Mouse (Mus musculus) midbrain, embryonic 11.5 days (tissue): ENCODE measurements around the gene Galnt12. TPM values are rescaled to one million over a fixed set of nuclear protein-coding genes. Genes with fewer than 3 reads are reported as not detected.

ENCODE experiments used
- ATAC-seq: fragments of 200-750 bp; cut with Nextera tagmentation; 2 replicates; pipeline ENCODE4 v1.8.0; 2017; ENCODE audit warnings: moderate TSS enrichment, moderate library complexity; ENCODE audit not compliant: low FRiP score
- DNase-seq: peaks from one replicate; pipeline ENCODE4 v3.0.0; 2015; ENCODE audit warnings: low spot score; ENCODE audit errors: missing footprints
- H3K27ac ChIP-seq: fragments of 300-500 bp; sonication (generic); 2 replicates; pipeline ENCODE4 v1.5.1; 2014; ENCODE audit warnings: low read depth, low read length
- H3K27me3 ChIP-seq: fragments of 300-500 bp; sonication (generic); 2 replicates; pipeline ENCODE4 v1.6.1; 2014; ENCODE audit warnings: mild to moderate bottlenecking, low read length, moderate library complexity, mixed read lengths; ENCODE audit not compliant: control insufficient read depth, insufficient read depth
- H3K36me3 ChIP-seq: fragments of 300-500 bp; sonication (generic); 2 replicates; pipeline ENCODE4 v1.6.1; 2014; ENCODE audit warnings: mild to moderate bottlenecking, low read length, moderate library complexity, mixed read lengths; ENCODE audit not compliant: control insufficient read depth, insufficient read depth
- H3K4me1 ChIP-seq: fragments of 300-500 bp; sonication (generic); 2 replicates; pipeline ENCODE4 v1.6.1; 2014; ENCODE audit warnings: low read length; ENCODE audit not compliant: control insufficient read depth, insufficient read depth
- H3K4me2 ChIP-seq: fragments of 300-500 bp; sonication (generic); 2 replicates; pipeline ENCODE4 v1.6.1; 2014; ENCODE audit warnings: mild to moderate bottlenecking, moderate library complexity
- H3K4me3 ChIP-seq: fragments of 300-500 bp; sonication (generic); 2 replicates; pipeline ENCODE4 v1.5.1; 2014; ENCODE audit warnings: low read depth, low read length
- H3K9ac ChIP-seq: fragments of 300-500 bp; sonication (generic); 2 replicates; pipeline ENCODE4 v1.6.1; 2014; ENCODE audit warnings: low read length
- H3K9me3 ChIP-seq: fragments of 300-500 bp; sonication (generic); 2 replicates; pipeline ENCODE4 v1.6.1; 2016; ENCODE audit warnings: low read length; ENCODE audit not compliant: control insufficient read depth
- WGBS: fragments of 180-500 bp; shearing (Covaris S2); extraction: QIAGEN DNeasy Blood & Tissue Kit; methylation state at CpG from one replicate; pipeline ENCODE4 v1.1.7; 2014; 5-methylcytosine and 5-hydroxymethylcytosine counted together
- polyA plus RNA-seq: library from polyadenylated mRNA; unstranded; fragments of >200 nt; fragmentation: Nextera tagmentation; extraction: Ambion mirVana; gene quantifications from 2 replicates; pipeline ENCODE4 v1.2.1, GENCODE M21; 2014

Galnt12 gene
- polyA plus RNA-seq, 1 experiment from 2014 or later, result 6.1 TPM

DNA sequence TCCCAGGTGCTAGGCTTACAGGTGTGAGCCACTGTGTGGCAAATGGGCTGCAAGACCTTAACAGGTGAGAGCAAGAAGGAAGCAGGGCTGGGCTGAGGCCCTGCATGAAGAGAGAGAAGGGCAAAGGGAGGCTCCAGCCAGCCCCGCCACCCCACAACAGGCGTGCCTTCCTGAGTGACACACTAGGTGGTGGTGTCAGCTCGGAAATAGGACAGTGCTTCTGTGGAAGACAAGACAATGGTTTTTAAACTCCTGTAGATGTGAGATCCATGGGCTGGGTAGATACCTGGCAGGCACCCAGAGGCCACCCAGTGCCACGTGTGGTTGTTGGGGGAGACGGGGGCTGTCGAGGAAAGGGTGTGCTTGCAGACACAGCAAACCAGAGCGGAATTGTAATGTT lies 36.8 kb downstream of the Galnt12 start:
- ATAC-seq (no peak), DNase-seq (no peak)
- Histone ChIP-seq H3K4me3 (no peak overlapping the region), H3K4me1 (no peaks in the 10 kb centered on the region), H3K4me2 (no peak overlapping the region), H3K36me3 (no peaks in the 10 kb centered on the region), H3K9me3 (no peaks in the 10 kb centered on the region; the same call in 1 of the 2 replicates), H3K27me3 (no peaks in the 10 kb centered on the region), H3K9ac (no peak overlapping the region), H3K27ac (no peak overlapping the region)
- 82% methylated on average over 7 of the region's 7 CpGs for WGBS

GRCm38 (mm10) chr4:47129572-47129971 lies 37.9 kb downstream of the Galnt12 start:
- WGBS, result 58% methylated on average over 4 of the region's 4 CpGs
- DNase-seq (no peak), ATAC-seq (no peak)
- H3K9me3 ChIP-seq, result no peaks in the 10 kb centered on the region; the same call in 1 of the 2 replicates
- no peak overlapping the region for H3K4me3 ChIP-seq
- H3K27ac ChIP-seq, result no peak overlapping the region
- H3K9ac ChIP-seq, result no peak overlapping the region
- H3K4me1 ChIP-seq, result no peaks in the 10 kb centered on the region
- no peaks in the 10 kb centered on the region for H3K36me3 ChIP-seq
- H3K4me2 ChIP-seq, result no peak overlapping the region
- no peaks in the 10 kb centered on the region for H3K27me3 ChIP-seq

DNA sequence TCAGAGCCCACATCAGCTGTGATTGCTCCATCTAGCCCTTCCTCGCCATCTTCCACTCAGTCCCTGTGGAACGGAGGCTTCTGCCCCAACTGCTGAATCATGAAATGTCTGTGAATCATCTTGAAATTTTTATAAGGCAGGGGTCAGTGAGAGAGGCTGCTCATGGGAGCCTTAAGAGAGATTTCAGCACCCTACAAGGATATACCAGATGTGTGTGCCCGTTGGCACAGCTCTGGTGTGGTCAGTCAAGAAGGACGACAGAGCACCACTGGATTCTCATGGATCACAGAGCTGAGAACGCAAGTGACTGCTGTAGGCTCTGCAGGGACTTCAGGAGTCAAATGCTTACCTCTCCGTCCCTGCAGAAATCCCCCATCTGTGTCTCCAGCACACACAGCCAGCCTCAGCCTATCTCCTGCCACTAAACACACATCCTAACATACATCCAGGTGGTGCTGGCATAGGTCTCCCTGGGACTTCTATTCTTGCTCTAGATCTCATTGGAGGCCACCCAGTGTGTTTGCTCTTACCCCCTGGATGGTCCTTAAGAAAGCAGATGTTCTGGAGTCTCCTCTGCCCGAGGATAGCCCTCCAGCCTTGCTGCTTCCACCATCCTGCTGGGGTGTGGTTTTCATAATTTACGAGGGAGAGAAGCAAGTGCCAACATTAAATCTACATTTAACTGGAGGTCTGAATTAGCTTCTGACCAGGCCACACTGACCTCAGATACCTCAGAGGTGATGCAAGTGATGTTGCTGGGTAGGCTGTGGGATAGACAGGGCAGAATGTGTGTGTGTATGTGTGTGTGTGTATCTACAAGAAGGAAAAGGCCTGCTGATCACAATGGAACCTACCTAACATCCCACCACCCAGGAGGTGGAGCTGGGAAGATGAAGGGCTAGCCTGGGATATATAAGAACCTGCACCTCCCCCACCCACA lies 38.7 kb downstream of the Galnt12 start:
- Histone ChIP-seq H3K4me2 (no peak overlapping the region), H3K9ac (no peak overlapping the region), H3K4me1 (no peaks in the 10 kb centered on the region), H3K9me3 (no peaks in the 10 kb centered on the region; the same call in 1 of the 2 replicates), H3K27me3 (no peaks in the 10 kb centered on the region), H3K4me3 (no peak overlapping the region), H3K36me3 (no peaks in the 10 kb centered on the region), H3K27ac (no peak overlapping the region)
- ATAC-seq (no peak), DNase-seq (peak; percentile 54)
- WGBS, result 81% methylated on average over 8 of the region's 8 CpGs

GRCm38 (mm10) chr4:47131931-47132330 lies 40.2 kb downstream of the Galnt12 start:
- Histone ChIP-seq H3K27ac (no peak overlapping the region), H3K9ac (no peak overlapping the region), H3K4me3 (no peak overlapping the region), H3K9me3 (no peaks in the 10 kb centered on the region; the same call in 1 of the 2 replicates), H3K4me2 (no peak overlapping the region), H3K4me1 (no peaks in the 10 kb centered on the region), H3K36me3 (no peaks in the 10 kb centered on the region), H3K27me3 (no peaks in the 10 kb centered on the region)
- 87% methylated on average over 3 of the region's 3 CpGs for WGBS
- no peak for DNase-seq
- ATAC-seq, result no peak

GRCm38 (mm10) chr4:47132413-47132812 lies 40.7 kb downstream of the Galnt12 start:
- Histone ChIP-seq H3K9me3 (no peaks in the 10 kb centered on the region), H3K4me3 (no peak overlapping the region), H3K4me1 (no peaks in the 10 kb centered on the region), H3K27ac (no peak overlapping the region), H3K9ac (no peak overlapping the region), H3K36me3 (no peaks in the 10 kb centered on the region), H3K4me2 (no peak overlapping the region), H3K27me3 (no peaks in the 10 kb centered on the region)
- DNase-seq (no peak), ATAC-seq (no peak)
- WGBS, result 70% methylated on average over 3 of the region's 3 CpGs

DNA sequence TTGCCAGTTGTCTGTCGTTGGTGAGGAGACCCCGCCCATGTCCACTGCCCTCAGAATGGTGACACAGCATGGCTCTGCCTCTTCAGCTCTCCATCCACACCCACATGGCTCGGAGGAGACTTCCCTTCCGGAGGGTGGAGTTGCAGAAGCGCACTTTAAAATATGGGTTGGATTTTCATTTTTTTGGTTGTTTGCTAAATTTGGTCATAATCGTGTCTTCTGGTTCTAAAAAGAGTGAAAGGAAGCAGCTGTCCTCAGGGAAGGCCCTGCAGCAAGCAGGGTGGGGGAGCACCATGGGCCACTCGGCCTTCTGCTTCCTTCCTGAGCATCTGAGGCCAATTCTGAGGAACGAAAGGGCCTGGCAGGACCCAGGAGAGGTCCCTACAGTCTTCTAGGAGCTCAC lies 45.0 kb downstream of the Galnt12 start:
- no peaks in the 10 kb centered on the region for H3K36me3 ChIP-seq
- peaks cover 8% of the 10 kb centered on the region for H3K4me1 ChIP-seq
- no peak overlapping the region for H3K27ac ChIP-seq
- ATAC-seq (no peak), DNase-seq (no peak)
- H3K4me3 ChIP-seq, result no peak overlapping the region
- no peak overlapping the region for H3K9ac ChIP-seq
- H3K9me3 ChIP-seq, result no peaks in the 10 kb centered on the region
- 82% methylated on average over 8 of the region's 8 CpGs for whole genome bisulfite sequencing
- H3K27me3 ChIP-seq, result no peaks in the 10 kb centered on the region
- H3K4me2 ChIP-seq, result no peak overlapping the region

DNA sequence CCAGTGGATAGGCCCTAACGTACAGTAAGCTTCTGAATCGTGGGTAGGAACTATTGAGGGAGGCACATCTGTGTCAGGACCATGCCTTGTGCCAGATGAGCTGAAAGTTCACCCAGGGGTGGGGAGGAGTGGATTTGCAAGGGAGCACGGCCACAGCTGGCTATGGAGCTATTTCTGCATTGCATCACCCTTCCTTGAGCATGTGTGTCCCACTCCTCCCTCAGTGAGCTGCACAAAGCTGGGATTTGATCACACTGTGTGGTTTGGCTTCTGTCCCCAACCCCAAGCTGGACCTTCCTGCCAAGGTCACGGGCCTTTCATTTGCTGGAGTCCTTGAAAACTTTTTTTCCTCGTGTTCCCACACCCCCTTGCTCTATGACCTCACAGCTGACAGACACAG lies 45.8 kb downstream of the Galnt12 start:
- H3K4me3 ChIP-seq, result no peak overlapping the region
- H3K36me3 ChIP-seq, result no peaks in the 10 kb centered on the region
- no peak overlapping the region for H3K9ac ChIP-seq
- H3K27ac ChIP-seq, result no peak overlapping the region
- no peak for ATAC-seq
- H3K9me3 ChIP-seq, result no peaks in the 10 kb centered on the region
- peaks cover 11% of the 10 kb centered on the region for H3K4me1 ChIP-seq
- 79% methylated on average over 5 of the region's 5 CpGs for WGBS
- H3K4me2 ChIP-seq, result no peak overlapping the region
- no peak for DNase-seq
- no peaks in the 10 kb centered on the region for H3K27me3 ChIP-seq

GRCm38 (mm10) chr4:47138411-47138810 lies 46.7 kb downstream of the Galnt12 start:
- ATAC-seq (no peak), DNase-seq (peak; percentile 69)
- Histone ChIP-seq H3K4me2 (no peak overlapping the region), H3K9me3 (no peaks in the 10 kb centered on the region), H3K27me3 (no peaks in the 10 kb centered on the region), H3K4me1 (peaks cover 11% of the 10 kb centered on the region), H3K9ac (no peak overlapping the region), H3K4me3 (no peak overlapping the region), H3K36me3 (no peaks in the 10 kb centered on the region), H3K27ac (no peak overlapping the region)
- WGBS, result 80% methylated on average over 7 of the region's 7 CpGs

GRCm38 (mm10) chr4:47138967-47139777 lies 47.5 kb downstream of the Galnt12 start:
- no peaks in the 10 kb centered on the region for H3K27me3 ChIP-seq
- H3K9ac ChIP-seq, result no peak overlapping the region
- H3K4me1 ChIP-seq, result peaks cover 11% of the 10 kb centered on the region
- H3K4me2 ChIP-seq, result no peak overlapping the region
- H3K27ac ChIP-seq, result no peak overlapping the region
- H3K4me3 ChIP-seq, result no peak overlapping the region
- WGBS, result 23% methylated on average over 9 of the region's 9 CpGs
- no peaks in the 10 kb centered on the region for H3K9me3 ChIP-seq
- ATAC-seq (peak; percentile 35; the same call in 1 of the 2 replicates), DNase-seq (peak; percentile 83)
- H3K36me3 ChIP-seq, result no peaks in the 10 kb centered on the region
